Mouse (Mus musculus): Measurements from ENCODE around the gene Mbd6. TPM values are rescaled to one million over a fixed set of nuclear protein-coding genes. Genes with fewer than 3 reads are reported as not detected.

Gene Mbd6
- 8.6 and 11.6 TPM in 2 replicates for polyA plus RNA-seq (2015; fragmentation: Nextera tagmentation; extraction: Ambion mirVana)

GRCm38 (mm10) chr10:127288800-127289572 is at the start of gene Mbd6:
Mbd6 (minus strand) TSS chr10:127289018.
- Histone ChIP-seq H3K4me3 (replicated peaks; ENCODE audit: low read length) (peak within 1 kb of the TSS; percentile 63), H3K27me3 (ENCODE audit: control insufficient read depth, insufficient read depth, low read length) (no peaks in the 10 kb centered on the region), H3K4me2 (ENCODE audit: low read depth, low read length) (peak within 1 kb of the TSS; percentile 73), H3K27ac (ENCODE audit: low read length) (peak within 1 kb of the TSS; percentile 100), H3K9me3 (replicated peaks; ENCODE audit: control insufficient read depth, low read length) (no peaks in the 10 kb centered on the region), H3K4me1 (ENCODE audit: control insufficient read depth, insufficient read depth, low read length) (peaks cover 59% of the 10 kb centered on the region), H3K36me3 (ENCODE audit: control insufficient read depth, insufficient read depth, low read length) (peaks cover 14% of the 10 kb centered on the region), H3K9ac (ENCODE audit: low read length) (peak within 1 kb of the TSS; percentile 89)
- under 1% methylated on average over 48 of the region's 65 CpGs for WGBS
- ATAC-seq (ENCODE audit: insufficient read depth, low FRiP score) = peak; percentile 35

DNA sequence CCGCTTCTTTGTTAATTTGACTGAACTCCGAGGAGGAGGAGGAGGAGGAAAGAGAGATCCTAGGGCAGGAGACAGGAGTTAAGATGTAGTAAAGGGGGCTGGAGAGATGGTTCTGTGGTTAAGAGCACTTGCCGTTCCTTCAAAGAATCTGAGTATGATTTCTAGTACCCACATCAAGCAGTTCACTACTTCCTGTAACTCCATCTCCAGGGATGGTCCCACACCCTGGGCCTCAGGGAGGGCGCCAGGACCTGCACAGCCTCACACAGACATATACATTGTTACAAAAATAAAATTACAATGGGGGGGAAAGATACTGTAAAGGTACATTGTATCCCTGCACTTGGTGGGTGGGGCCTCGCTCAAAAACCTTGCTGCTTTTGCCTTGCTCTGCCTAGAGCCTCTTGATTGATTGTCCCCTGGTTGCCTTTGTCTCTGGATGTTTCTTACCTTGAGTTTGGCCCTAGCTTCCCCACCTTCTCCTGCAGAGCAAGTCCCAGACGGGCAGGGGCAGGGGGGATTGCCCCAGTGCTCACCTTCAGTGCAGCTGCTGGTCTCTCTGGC is 48.8 kb upstream of the Mbd6 start:
- Histone ChIP-seq H3K4me1 (ENCODE audit: control insufficient read depth, insufficient read depth, low read length) (peaks cover 7% of the 10 kb centered on the region), H3K36me3 (ENCODE audit: control insufficient read depth, insufficient read depth, low read length) (0 out of 2 replicates have a peak, but pooled peaks cover 3% of the 10 kb centered on the region), H3K9ac (ENCODE audit: low read length) (no peak overlapping the region; the same call in 1 of the 2 replicates), H3K27ac (ENCODE audit: low read length) (no peak overlapping the region), H3K4me2 (ENCODE audit: low read depth, low read length) (no peak overlapping the region), H3K27me3 (ENCODE audit: control insufficient read depth, insufficient read depth, low read length) (no peaks in the 10 kb centered on the region), H3K9me3 (replicated peaks; ENCODE audit: control insufficient read depth, low read length) (no peaks in the 10 kb centered on the region), H3K4me3 (replicated peaks; ENCODE audit: low read length) (no peak overlapping the region)
- no peak for ATAC-seq (ENCODE audit: insufficient read depth, low FRiP score)
- WGBS = 79% methylated on average over 6 of the region's 6 CpGs

GRCm38 (mm10) chr10:127336952-127337351 is 48.1 kb upstream of the Mbd6 start:
- Histone ChIP-seq H3K27ac (ENCODE audit: low read length) (no peak overlapping the region), H3K9me3 (replicated peaks; ENCODE audit: control insufficient read depth, low read length) (no peaks in the 10 kb centered on the region), H3K4me3 (replicated peaks; ENCODE audit: low read length) (no peak overlapping the region), H3K9ac (ENCODE audit: low read length) (no peak overlapping the region), H3K36me3 (ENCODE audit: control insufficient read depth, insufficient read depth, low read length) (0 out of 2 replicates have a peak, but pooled peaks cover 3% of the 10 kb centered on the region), H3K27me3 (ENCODE audit: control insufficient read depth, insufficient read depth, low read length) (no peaks in the 10 kb centered on the region), H3K4me2 (ENCODE audit: low read depth, low read length) (no peak overlapping the region), H3K4me1 (ENCODE audit: control insufficient read depth, insufficient read depth, low read length) (peaks cover 7% of the 10 kb centered on the region)
- 61% methylated on average over 5 of the region's 5 CpGs for WGBS
- no peak for ATAC-seq (ENCODE audit: insufficient read depth, low FRiP score)

DNA sequence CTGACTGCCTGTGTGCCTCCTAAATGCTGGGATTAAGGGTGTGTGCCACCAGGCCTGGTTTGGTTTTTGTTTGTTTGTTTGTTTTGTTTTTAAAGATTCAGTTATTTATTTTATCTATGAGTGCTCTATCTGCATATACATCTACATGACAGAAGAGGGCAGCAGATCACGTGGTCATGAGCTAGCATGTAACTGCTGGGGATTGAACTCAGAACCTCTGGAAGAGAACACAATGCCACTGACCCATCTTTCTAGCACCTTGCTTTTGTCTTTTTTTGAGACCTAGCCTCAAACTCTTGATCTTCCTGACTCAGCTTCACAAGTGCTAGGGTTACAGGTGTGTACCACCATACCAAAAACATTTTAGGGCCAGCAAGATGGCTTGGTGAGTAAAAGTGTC is 46.5 kb upstream of the Mbd6 start:
- Histone ChIP-seq H3K9ac (ENCODE audit: low read length) (no peak overlapping the region), H3K4me1 (ENCODE audit: control insufficient read depth, insufficient read depth, low read length) (no peaks in the 10 kb centered on the region), H3K36me3 (ENCODE audit: control insufficient read depth, insufficient read depth, low read length) (0 out of 2 replicates have a peak, but pooled peaks cover 3% of the 10 kb centered on the region), H3K9me3 (replicated peaks; ENCODE audit: control insufficient read depth, low read length) (no peaks in the 10 kb centered on the region), H3K27ac (ENCODE audit: low read length) (no peak overlapping the region), H3K27me3 (ENCODE audit: control insufficient read depth, insufficient read depth, low read length) (no peaks in the 10 kb centered on the region), H3K4me2 (ENCODE audit: low read depth, low read length) (no peak overlapping the region), H3K4me3 (replicated peaks; ENCODE audit: low read length) (no peak overlapping the region)
- 67% methylated on average over 1 of the region's 1 CpGs for WGBS
- ATAC-seq (ENCODE audit: insufficient read depth, low FRiP score) = no peak

DNA sequence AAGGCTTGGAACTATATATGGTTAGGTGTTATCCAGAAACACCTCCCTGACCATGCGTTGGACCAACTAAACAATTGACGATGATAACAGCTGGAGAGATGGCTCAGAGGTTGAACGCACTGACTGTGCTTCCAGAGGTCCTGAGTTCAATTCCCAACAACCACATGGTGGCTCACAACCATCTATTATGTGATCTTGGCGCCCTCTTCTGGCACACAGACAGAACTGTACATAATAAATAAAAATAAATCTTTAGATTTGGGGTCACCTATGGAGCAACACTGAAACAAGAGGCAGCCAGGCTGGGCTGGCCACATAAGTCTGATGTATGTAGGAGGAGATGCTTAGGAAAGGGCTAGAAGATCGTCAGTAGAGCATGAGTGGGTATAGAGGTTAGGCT is 44.3 kb upstream of the Mbd6 start:
- peaks cover 3% of the 10 kb centered on the region; the same call in 1 of the 2 replicates for H3K27me3 ChIP-seq (ENCODE audit: control insufficient read depth, insufficient read depth, low read length)
- 68% methylated on average over 5 of the region's 5 CpGs for WGBS
- no peak overlapping the region for H3K9ac ChIP-seq (ENCODE audit: low read length)
- H3K4me3 ChIP-seq (replicated peaks; ENCODE audit: low read length) = no peak overlapping the region
- no peak overlapping the region for H3K4me2 ChIP-seq (ENCODE audit: low read depth, low read length)
- H3K4me1 ChIP-seq (ENCODE audit: control insufficient read depth, insufficient read depth, low read length) = no peaks in the 10 kb centered on the region
- 0 out of 2 replicates have a peak, but pooled peaks cover 3% of the 10 kb centered on the region for H3K36me3 ChIP-seq (ENCODE audit: control insufficient read depth, insufficient read depth, low read length)
- no peak overlapping the region for H3K27ac ChIP-seq (ENCODE audit: low read length)
- H3K9me3 ChIP-seq (replicated peaks; ENCODE audit: control insufficient read depth, low read length) = no peaks in the 10 kb centered on the region
- no peak for ATAC-seq (ENCODE audit: insufficient read depth, low FRiP score)

- Histone ChIP-seq H3K27ac (ENCODE audit: low read length) (no peak overlapping the region), H3K9me3 (replicated peaks; ENCODE audit: control insufficient read depth, low read length) (no peaks in the 10 kb centered on the region; the same call in 1 of the 2 replicates), H3K36me3 (ENCODE audit: control insufficient read depth, insufficient read depth, low read length) (0 out of 2 replicates have a peak, but pooled peaks cover 3% of the 10 kb centered on the region), H3K4me2 (ENCODE audit: low read depth, low read length) (no peak overlapping the region), H3K9ac (ENCODE audit: low read length) (no peak overlapping the region), H3K27me3 (ENCODE audit: control insufficient read depth, insufficient read depth, low read length) (peaks cover 10% of the 10 kb centered on the region), H3K4me1 (ENCODE audit: control insufficient read depth, insufficient read depth, low read length) (no peaks in the 10 kb centered on the region), H3K4me3 (replicated peaks; ENCODE audit: low read length) (no peak overlapping the region)
- WGBS = 52% methylated on average over 31 of the region's 31 CpGs
- ATAC-seq (ENCODE audit: insufficient read depth, low FRiP score) = no peak
Measured at GRCm38 (mm10) chr10:127332211-127332874, 43.5 kb upstream of the Mbd6 start.

- Histone ChIP-seq H3K4me3 (replicated peaks; ENCODE audit: low read length) (no peak overlapping the region), H3K9ac (ENCODE audit: low read length) (no peak overlapping the region), H3K4me2 (ENCODE audit: low read depth, low read length) (no peak overlapping the region), H3K27me3 (ENCODE audit: control insufficient read depth, insufficient read depth, low read length) (peaks cover 23% of the 10 kb centered on the region), H3K4me1 (ENCODE audit: control insufficient read depth, insufficient read depth, low read length) (peaks cover 11% of the 10 kb centered on the region), H3K27ac (ENCODE audit: low read length) (no peak overlapping the region), H3K36me3 (ENCODE audit: control insufficient read depth, insufficient read depth, low read length) (0 out of 2 replicates have a peak, but pooled peaks cover 3% of the 10 kb centered on the region), H3K9me3 (replicated peaks; ENCODE audit: control insufficient read depth, low read length) (no peaks in the 10 kb centered on the region; the same call in 1 of the 2 replicates)
- no peak for ATAC-seq (ENCODE audit: insufficient read depth, low FRiP score)
- WGBS = 75% methylated on average over 7 of the region's 7 CpGs
Measured at GRCm38 (mm10) chr10:127330212-127330611, 41.4 kb upstream of the Mbd6 start.

DNA sequence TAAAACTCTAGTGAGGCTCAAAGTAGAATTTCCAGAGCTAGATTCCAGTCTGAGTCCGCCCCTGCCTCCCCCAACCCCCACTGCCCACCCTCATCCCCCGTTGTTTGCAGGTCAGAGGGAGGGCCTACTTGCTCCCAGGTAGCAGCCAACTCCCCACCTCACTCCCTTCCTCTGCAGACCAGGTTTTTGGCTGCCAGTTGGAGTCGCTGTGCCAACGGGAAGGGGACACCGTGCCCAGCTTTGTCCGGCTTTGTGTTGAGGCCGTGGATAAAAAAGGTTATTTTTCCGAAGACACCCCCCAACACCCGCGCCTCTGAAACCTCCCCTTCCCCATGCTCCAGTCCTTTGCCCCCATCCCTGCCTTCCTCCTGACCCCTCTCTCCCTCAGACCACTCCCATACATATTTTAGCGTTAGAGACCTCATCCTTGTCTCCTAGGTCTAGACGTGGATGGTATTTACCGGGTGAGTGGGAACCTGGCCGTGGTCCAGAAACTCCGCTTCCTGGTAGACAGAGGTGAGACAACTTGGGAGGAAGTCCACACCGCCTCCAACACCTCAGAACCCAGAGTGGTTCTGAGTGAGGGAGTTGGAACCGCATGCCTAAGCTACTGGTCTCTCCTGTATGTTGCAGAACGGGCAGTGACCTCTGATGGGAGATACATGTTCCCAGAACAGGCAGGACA is 38.8 kb upstream of the Mbd6 start:
- peaks cover 11% of the 10 kb centered on the region for H3K4me1 ChIP-seq (ENCODE audit: control insufficient read depth, insufficient read depth, low read length)
- no peak overlapping the region for H3K4me2 ChIP-seq (ENCODE audit: low read depth, low read length)
- no peak overlapping the region for H3K27ac ChIP-seq (ENCODE audit: low read length)
- WGBS = 51% methylated on average over 18 of the region's 18 CpGs
- ATAC-seq (ENCODE audit: insufficient read depth, low FRiP score) = no peak
- no peaks in the 10 kb centered on the region for H3K36me3 ChIP-seq (ENCODE audit: control insufficient read depth, insufficient read depth, low read length)
- no peak overlapping the region for H3K4me3 ChIP-seq (replicated peaks; ENCODE audit: low read length)
- H3K9ac ChIP-seq (ENCODE audit: low read length) = no peak overlapping the region
- H3K27me3 ChIP-seq (ENCODE audit: control insufficient read depth, insufficient read depth, low read length) = peaks cover 23% of the 10 kb centered on the region
- no peaks in the 10 kb centered on the region; the same call in 1 of the 2 replicates for H3K9me3 ChIP-seq (replicated peaks; ENCODE audit: control insufficient read depth, low read length)

Data from stomach, embryonic 16.5 days (tissue).